Mouse (Mus musculus) ovary, postnatal 14 days (tissue): ENCODE measurements around the gene Nasp.
A peak's percentile ranks its signal among the peaks of the same experiment; 100 is the strongest.
"Not testable (repeated sequence)": the region's sequence is repeated elsewhere in the genome, so short reads cannot be mapped to it uniquely, and the experiment has no call there.

ENCODE experiments used
- DNase-seq: peaks from one replicate; pipeline ENCODE4 v3.0.0; 2022; ENCODE audit warnings: low spot score

Nasp gene

GRCm38 (mm10) chr4:116627722-116628662 lies at the start of gene Nasp:
Gene Nasp (minus strand): TSS chr4:116627941.
- peak; percentile 70 for DNase-seq

- DNase-seq: no peak
Measured at GRCm38 (mm10) chr4:116676027-116676426, 48.3 kb upstream of the Nasp start.

DNA sequence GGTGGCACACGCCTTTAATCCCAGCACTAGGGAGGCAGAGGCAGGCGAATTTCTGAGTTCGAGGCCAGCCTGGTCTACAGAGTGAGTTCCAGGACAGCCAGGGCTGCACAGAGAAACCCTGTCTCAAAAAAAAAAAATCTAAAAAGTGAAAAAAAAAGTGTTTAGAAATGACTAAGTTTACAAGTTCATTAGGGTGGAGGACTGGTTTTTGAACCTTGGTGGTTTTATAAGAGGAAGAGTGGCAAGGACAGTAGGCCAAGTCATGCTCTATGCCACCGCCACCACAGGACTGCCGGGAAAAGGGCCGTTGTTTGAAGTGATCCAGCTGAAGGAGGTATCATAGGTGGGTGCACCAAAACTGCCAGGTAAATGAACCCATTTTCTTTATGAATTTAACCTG lies 47.0 kb upstream of the Nasp start:
- DNase-seq: not testable (repeated sequence)

- DNase-seq: no peak
Measured at GRCm38 (mm10) chr4:116672785-116673184, 45.0 kb upstream of the Nasp start.

- DNase-seq: no peak
Measured at GRCm38 (mm10) chr4:116669291-116669690, 41.5 kb upstream of the Nasp start.

GRCm38 (mm10) chr4:116668145-116668544 lies 40.4 kb upstream of the Nasp start:
- DNase-seq: no peak

DNA sequence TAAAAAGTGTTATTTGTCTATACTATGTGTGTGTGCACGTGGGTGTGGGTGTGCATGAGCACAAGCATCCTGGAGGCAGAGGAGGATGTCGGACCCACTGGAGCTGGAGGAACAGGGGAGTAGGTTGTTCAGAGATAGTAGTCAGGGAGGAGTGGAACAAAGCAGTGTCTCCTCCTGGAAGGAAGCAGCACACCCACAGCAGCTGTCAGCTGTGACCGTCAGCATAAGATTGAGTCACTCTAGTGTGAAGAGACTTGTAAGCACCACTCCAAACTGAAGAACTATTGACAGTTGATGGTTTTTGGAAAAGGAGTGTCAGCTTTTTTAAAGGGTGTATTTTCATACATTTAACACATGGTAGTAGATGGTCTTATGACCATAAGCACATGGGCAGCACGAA lies 38.9 kb upstream of the Nasp start:
- no peak for DNase-seq

- DNase-seq: no peak
Measured at GRCm38 (mm10) chr4:116661998-116662397, 34.3 kb upstream of the Nasp start.

- DNase-seq: no peak
Measured at GRCm38 (mm10) chr4:116660829-116661228, 33.1 kb upstream of the Nasp start.

DNA sequence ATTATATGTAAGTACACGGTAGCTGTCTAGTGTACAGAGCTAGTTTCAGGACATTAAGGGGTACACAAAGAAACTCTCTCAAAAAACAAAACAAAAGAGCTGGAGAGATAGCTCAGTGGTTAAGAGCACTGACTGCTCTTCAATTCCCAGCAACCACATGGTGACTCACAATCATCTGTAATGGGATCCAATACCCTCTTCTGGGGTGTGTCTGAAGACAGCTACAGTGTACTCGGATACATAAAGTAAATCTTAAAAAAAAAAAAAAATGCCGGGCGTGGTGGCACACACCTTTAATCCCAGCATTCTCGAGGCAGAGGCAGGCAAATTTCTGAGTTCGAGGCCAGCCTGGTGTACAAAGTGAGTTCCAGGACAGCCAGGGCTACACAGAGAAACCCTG lies 32.2 kb upstream of the Nasp start:
- not testable (repeated sequence) for DNase-seq

GRCm38 (mm10) chr4:116659474-116659873 lies 31.7 kb upstream of the Nasp start:
- peak; percentile 51 for DNase-seq

GRCm38 (mm10) chr4:116657971-116658370 lies 30.2 kb upstream of the Nasp start:
- no peak for DNase-seq

DNA sequence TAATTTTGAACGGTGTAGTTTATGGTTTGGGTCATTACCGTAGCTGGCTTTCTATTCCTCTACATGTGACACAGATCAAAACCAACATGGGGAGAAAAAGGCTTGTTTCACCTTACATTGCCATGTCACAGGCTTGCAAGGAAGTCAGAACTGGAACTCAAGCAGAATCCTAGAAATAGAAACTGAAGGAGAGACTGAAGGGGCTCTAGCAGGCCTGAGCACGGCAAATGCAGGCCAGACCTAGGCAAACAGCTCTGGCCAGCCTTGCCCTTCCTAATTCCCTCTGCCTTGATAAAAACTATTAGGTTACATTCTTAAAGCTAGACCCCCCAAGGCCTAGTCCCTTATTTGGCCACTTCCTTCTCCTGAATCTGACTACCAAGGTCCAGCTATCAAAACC lies 27.9 kb upstream of the Nasp start:
- DNase-seq: no peak

- no peak for DNase-seq
Measured at GRCm38 (mm10) chr4:116655100-116655499, 27.4 kb upstream of the Nasp start.

GRCm38 (mm10) chr4:116653228-116653627 lies 25.5 kb upstream of the Nasp start:
- peak; percentile 38 for DNase-seq

DNA sequence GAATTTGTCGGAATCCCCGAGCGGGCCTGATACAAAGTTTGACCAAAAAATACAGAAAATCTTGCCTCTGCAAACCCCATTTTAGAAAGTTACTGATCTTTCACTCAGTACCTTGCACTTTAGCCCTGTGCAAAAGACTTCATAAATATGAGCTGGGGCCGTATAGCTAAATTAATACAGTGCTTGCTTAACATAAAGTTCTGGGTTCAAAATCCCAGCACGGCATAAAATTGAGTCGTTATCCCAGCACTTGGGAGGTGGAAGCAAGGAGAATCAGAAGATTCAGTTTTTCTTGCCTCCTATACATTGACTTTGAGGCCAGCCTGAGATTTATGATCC lies 24.0 kb upstream of the Nasp start:
- DNase-seq: no peak

DNA sequence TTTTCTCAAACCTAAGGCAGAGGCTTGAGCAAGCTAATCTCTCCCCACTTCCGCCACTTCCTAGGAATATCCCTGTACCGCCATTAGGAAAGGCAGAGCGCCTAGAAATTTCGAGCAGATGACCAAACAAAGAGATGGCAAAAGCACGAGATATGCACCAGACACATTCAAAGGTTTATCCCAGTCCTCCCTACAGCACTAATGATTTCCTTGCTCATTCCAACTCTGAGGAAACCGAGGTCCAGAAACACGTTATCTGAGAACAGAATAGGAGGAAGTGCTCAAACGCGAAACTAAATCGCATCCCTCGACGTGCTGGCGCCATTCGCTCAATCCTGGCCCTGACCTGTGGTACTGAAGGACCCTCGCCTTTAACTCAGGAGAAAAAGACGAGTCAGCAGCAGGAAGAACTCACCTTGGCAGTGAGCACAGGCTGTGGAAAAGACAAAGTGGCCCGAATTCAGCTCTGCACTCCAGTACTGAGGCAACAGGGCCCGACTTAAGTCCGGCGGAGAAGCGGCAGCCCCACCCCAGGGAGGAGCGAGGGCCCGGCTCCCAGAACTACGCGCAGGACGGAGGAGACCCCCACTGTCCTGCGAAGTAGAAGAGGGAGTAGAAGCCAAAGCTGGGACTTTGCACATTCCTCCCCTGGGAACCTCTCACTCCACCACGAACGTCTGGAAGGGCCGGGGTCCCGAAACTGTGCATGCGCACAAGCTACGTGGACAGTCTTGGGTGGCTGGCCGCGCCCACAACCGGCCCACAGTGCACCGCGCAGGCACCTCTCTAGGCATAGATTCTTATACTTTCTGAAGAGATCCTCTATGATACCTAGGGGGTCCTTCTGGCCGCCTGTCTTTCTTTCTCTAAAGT lies 23.4 kb upstream of the Nasp start, which contains the start of gene Akr1a1:
Gene Akr1a1 (minus strand): TSS at position 757 of the 873 bp plus-strand sequence.
- peak; percentile 84 for DNase-seq

GRCm38 (mm10) chr4:116650365-116650764 lies 22.6 kb upstream of the Nasp start:
- no peak for DNase-seq

DNA sequence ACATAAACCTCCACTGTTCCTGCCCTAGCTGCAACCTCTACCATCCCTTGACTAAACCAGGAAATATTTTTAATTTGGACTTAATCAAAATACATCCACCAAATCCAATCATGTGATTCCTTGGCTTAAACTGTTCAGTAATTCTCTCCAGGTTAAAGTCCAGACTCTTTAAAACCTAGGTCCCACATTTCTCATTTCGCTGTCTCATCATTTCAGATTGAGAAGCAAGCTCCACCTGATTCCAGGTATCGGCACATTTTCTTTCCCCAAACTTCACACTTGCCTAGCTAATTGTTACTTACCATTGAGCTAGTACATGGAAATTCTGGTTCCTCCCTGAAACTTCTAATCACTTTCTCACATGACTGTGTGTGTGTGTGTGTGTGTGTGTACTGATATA lies 21.7 kb upstream of the Nasp start:
- no peak for DNase-seq

- no peak for DNase-seq
Measured at GRCm38 (mm10) chr4:116645624-116646023, 17.9 kb upstream of the Nasp start.

DNA sequence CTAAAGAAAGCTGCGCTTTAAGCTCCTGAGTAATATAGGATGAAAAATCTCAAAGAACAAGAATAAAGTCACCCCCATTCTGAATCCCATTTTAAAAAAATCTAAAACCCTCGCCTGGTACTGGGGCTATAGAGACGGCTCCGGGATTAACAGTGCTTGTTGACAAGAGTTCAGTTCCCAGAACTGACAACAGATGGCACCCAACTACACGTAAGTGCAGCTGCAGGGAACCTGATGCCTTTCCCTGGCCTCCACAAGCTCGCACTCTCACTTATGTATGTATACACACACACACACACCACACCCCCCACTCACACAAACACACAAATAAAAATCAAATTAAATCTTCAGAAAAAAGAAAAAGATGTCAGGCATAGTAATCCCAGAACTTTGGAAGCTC lies 16.6 kb upstream of the Nasp start:
- no peak for DNase-seq

GRCm38 (mm10) chr4:116642071-116642470 lies 14.3 kb upstream of the Nasp start:
- no peak for DNase-seq

DNA sequence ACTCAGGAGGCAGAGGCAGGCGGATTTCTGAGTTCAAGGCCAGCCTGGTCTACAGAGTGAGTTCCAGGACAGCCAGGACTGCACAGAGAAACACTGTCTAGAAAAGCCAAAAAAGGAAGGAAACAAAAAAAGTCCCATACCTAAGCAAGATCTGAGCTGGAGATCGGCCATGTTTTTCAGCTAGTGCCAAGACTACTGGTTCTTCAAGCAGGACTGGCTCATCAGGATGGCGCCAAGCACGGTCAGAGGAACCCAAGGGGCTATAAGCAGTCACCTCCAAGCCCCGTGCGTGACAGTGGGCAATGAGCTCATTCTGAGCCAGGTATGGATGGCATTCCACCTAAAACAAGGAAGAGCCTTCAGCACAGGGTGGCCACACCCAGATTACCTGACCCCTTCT lies 11.1 kb upstream of the Nasp start:
- DNase-seq: no peak
